Mouse (Mus musculus) liver, embryonic 12.5 days (tissue): Measurements from ENCODE around the gene Tgm6. TPM values are rescaled to one million over a fixed set of nuclear protein-coding genes. Genes with fewer than 3 reads are reported as not detected.

Experiments used
- ATAC-seq: fragments of 200-750 bp; cut with Nextera tagmentation; 2 replicates; pipeline ENCODE4 v1.8.0; 2017; ENCODE audit warnings: moderate number of reproducible peaks, mild to moderate bottlenecking, moderate library complexity
- H3K27ac ChIP-seq: fragments of 300-500 bp; sonication (generic); 2 replicates; pipeline ENCODE4 v1.5.1; 2016; ENCODE audit warnings: mild to moderate bottlenecking
- H3K27me3 ChIP-seq: fragments of 300-500 bp; sonication (generic); replicated peaks from 2 replicates; pipeline ENCODE4 v1.6.1; 2016; ENCODE audit warnings: mild to moderate bottlenecking, moderate library complexity
- H3K36me3 ChIP-seq: fragments of 300-500 bp; sonication (generic); 2 replicates; pipeline ENCODE4 v1.6.1; 2016; ENCODE audit warnings: mild to moderate bottlenecking, moderate library complexity
- H3K4me1 ChIP-seq: fragments of 300-500 bp; sonication (generic); 2 replicates; pipeline ENCODE4 v1.6.1; 2016
- H3K4me2 ChIP-seq: fragments of 300-500 bp; sonication (generic); 2 replicates; pipeline ENCODE4 v1.6.1; 2016; ENCODE audit warnings: mild to moderate bottlenecking, moderate library complexity
- H3K4me3 ChIP-seq: fragments of 300-500 bp; sonication (generic); 2 replicates; pipeline ENCODE4 v1.5.1; 2016; ENCODE audit warnings: mild to moderate bottlenecking, moderate library complexity
- H3K9ac ChIP-seq: fragments of 300-500 bp; sonication (generic); 2 replicates; pipeline ENCODE4 v1.6.1; 2016; ENCODE audit warnings: mild to moderate bottlenecking, moderate library complexity
- H3K9me3 ChIP-seq: fragments of 300-500 bp; sonication (generic); replicated peaks from 2 replicates; pipeline ENCODE4 v1.6.1; 2016; ENCODE audit warnings: mild to moderate bottlenecking, moderate library complexity
- WGBS: fragments of 180-500 bp; shearing (Covaris S2); methylation state at CpG from one replicate; pipeline ENCODE4 v1.1.7; 2016; ENCODE audit not compliant: insufficient replicate concordance; 5-methylcytosine and 5-hydroxymethylcytosine counted together
- polyA plus RNA-seq: library from polyadenylated mRNA; unstranded; fragments of >200 nt; fragmentation: Nextera tagmentation; extraction: Ambion mirVana; gene quantifications from 2 replicates; pipeline ENCODE4 v1.2.1, GENCODE M21; 2016

Tgm6 gene
- polyA plus RNA-seq, 1 experiment from 2014 or later = not detected

- H3K9me3 ChIP-seq = no peaks in the 10 kb centered on the region
- H3K27me3 ChIP-seq = 0 out of 2 replicates have a peak, but pooled peaks cover 4% of the 10 kb centered on the region
- H3K9ac ChIP-seq = no peak overlapping the region
- no peak overlapping the region for H3K4me2 ChIP-seq
- no peak overlapping the region for H3K4me3 ChIP-seq
- no peaks in the 10 kb centered on the region for H3K4me1 ChIP-seq
- no peaks in the 10 kb centered on the region for H3K36me3 ChIP-seq
- no peak for ATAC-seq
- 62% methylated on average over 3 of the region's 3 CpGs for WGBS
- H3K27ac ChIP-seq = no peak overlapping the region
These were observed 43.0 kb downstream of the Tgm6 start for GRCm38 (mm10) chr2:130155171-130155570.

- no peak for ATAC-seq
- Histone ChIP-seq H3K9ac (no peak overlapping the region), H3K36me3 (no peaks in the 10 kb centered on the region), H3K27me3 (0 out of 2 replicates have a peak, but pooled peaks cover 4% of the 10 kb centered on the region), H3K4me2 (no peak overlapping the region), H3K4me1 (0 out of 2 replicates have a peak, but pooled peaks cover 3% of the 10 kb centered on the region), H3K4me3 (no peak overlapping the region), H3K27ac (no peak overlapping the region), H3K9me3 (no peaks in the 10 kb centered on the region)
These were observed 43.6 kb downstream of the Tgm6 start for GRCm38 (mm10) chr2:130155851-130156250.

- 68% methylated on average over 14 of the region's 14 CpGs for WGBS
- Histone ChIP-seq H3K4me1 (0 out of 2 replicates have a peak, but pooled peaks cover 8% of the 10 kb centered on the region), H3K27ac (no peak overlapping the region)
These were observed 45.2 kb downstream of the Tgm6 start for GRCm38 (mm10) chr2:130157231-130158087.

GRCm38 (mm10) chr2:130158088-130158437 lies 45.8 kb downstream of the Tgm6 start:
- WGBS = 53% methylated on average over 4 of the region's 4 CpGs
- Histone ChIP-seq H3K36me3 (no peaks in the 10 kb centered on the region), H3K9ac (no peak overlapping the region), H3K4me2 (no peak overlapping the region), H3K27ac (no peak overlapping the region), H3K4me3 (no peak overlapping the region), H3K4me1 (0 out of 2 replicates have a peak, but pooled peaks cover 8% of the 10 kb centered on the region), H3K9me3 (no peaks in the 10 kb centered on the region), H3K27me3 (0 out of 2 replicates have a peak, but pooled peaks cover 4% of the 10 kb centered on the region)
- no peak for ATAC-seq

More at GRCm38 (mm10) chr2:130157231-130158087, 45.2 kb downstream of the Tgm6 start:
- Histone ChIP-seq H3K27me3 (0 out of 2 replicates have a peak, but pooled peaks cover 4% of the 10 kb centered on the region), H3K4me3 (no peak overlapping the region), H3K36me3 (no peaks in the 10 kb centered on the region), H3K9ac (no peak overlapping the region), H3K9me3 (no peaks in the 10 kb centered on the region), H3K4me2 (no peak overlapping the region)
- no peak; the same call in 1 of the 2 replicates for ATAC-seq

- ATAC-seq = no peak
- Histone ChIP-seq H3K36me3 (peaks cover 17% of the 10 kb centered on the region), H3K4me3 (no peak overlapping the region), H3K27ac (no peak overlapping the region), H3K9me3 (no peaks in the 10 kb centered on the region), H3K4me2 (no peak overlapping the region), H3K4me1 (0 out of 2 replicates have a peak, but pooled peaks cover 8% of the 10 kb centered on the region), H3K9ac (no peak overlapping the region), H3K27me3 (0 out of 2 replicates have a peak, but pooled peaks cover 2% of the 10 kb centered on the region)
- 71% methylated on average over 5 of the region's 5 CpGs for WGBS
These were observed 50.5 kb downstream of the Tgm6 start for GRCm38 (mm10) chr2:130162701-130163100.

- Histone ChIP-seq H3K27ac (no peak overlapping the region), H3K4me3 (no peak overlapping the region), H3K4me2 (no peak overlapping the region), H3K9ac (no peak overlapping the region), H3K4me1 (no peaks in the 10 kb centered on the region), H3K36me3 (peaks cover 54% of the 10 kb centered on the region), H3K27me3 (no peaks in the 10 kb centered on the region), H3K9me3 (no peaks in the 10 kb centered on the region)
- ATAC-seq = peak; percentile 24; the same call in 1 of the 2 replicates
- WGBS = 70% methylated on average over 9 of the region's 9 CpGs
These were observed 54.3 kb downstream of the Tgm6 start for GRCm38 (mm10) chr2:130166311-130167214.

- no peak overlapping the region for H3K9ac ChIP-seq
- 51% methylated on average over 3 of the region's 3 CpGs for WGBS
- peaks cover 67% of the 10 kb centered on the region for H3K36me3 ChIP-seq
- no peak overlapping the region for H3K27ac ChIP-seq
- no peaks in the 10 kb centered on the region for H3K4me1 ChIP-seq
- no peak overlapping the region for H3K4me2 ChIP-seq
- no peak for ATAC-seq
- H3K9me3 ChIP-seq = no peaks in the 10 kb centered on the region
- H3K27me3 ChIP-seq = no peaks in the 10 kb centered on the region
- H3K4me3 ChIP-seq = no peak overlapping the region
These were observed 55.6 kb downstream of the Tgm6 start for GRCm38 (mm10) chr2:130167861-130168260.

GRCm38 (mm10) chr2:130171674-130172073 lies 59.5 kb downstream of the Tgm6 start:
- Histone ChIP-seq H3K4me2 (no peak overlapping the region), H3K4me3 (no peak overlapping the region), H3K9ac (no peak overlapping the region), H3K4me1 (peaks cover 11% of the 10 kb centered on the region), H3K36me3 (peaks cover 98% of the 10 kb centered on the region), H3K27ac (no peak overlapping the region), H3K9me3 (no peaks in the 10 kb centered on the region), H3K27me3 (no peaks in the 10 kb centered on the region)
- no peak for ATAC-seq
- WGBS = 67% methylated on average over 2 of the region's 2 CpGs

GRCm38 (mm10) chr2:130176820-130177219 lies 64.6 kb downstream of the Tgm6 start:
- Histone ChIP-seq H3K9me3 (no peaks in the 10 kb centered on the region), H3K4me3 (peak overlapping the region; percentile 100), H3K4me2 (peak overlapping the region; percentile 87), H3K36me3 (peaks cover 55% of the 10 kb centered on the region), H3K27ac (no peak overlapping the region), H3K9ac (peak overlapping the region; percentile 99), H3K4me1 (peaks cover 33% of the 10 kb centered on the region), H3K27me3 (no peaks in the 10 kb centered on the region)
- WGBS = 54% methylated on average over 8 of the region's 8 CpGs
- ATAC-seq = no peak

GRCm38 (mm10) chr2:130178381-130178705 lies 66.1 kb downstream of the Tgm6 start:
- H3K27ac ChIP-seq = peak overlapping the region; percentile 88
- peaks cover 33% of the 10 kb centered on the region for H3K4me1 ChIP-seq
- no peaks in the 10 kb centered on the region for H3K9me3 ChIP-seq
- H3K36me3 ChIP-seq = peaks cover 40% of the 10 kb centered on the region
- ATAC-seq = peak; percentile 16; the same call in 1 of the 2 replicates
- peak overlapping the region; percentile 87 for H3K4me2 ChIP-seq
- peak overlapping the region; percentile 99 for H3K9ac ChIP-seq
- no peaks in the 10 kb centered on the region for H3K27me3 ChIP-seq
- 1% methylated on average over 11 of the region's 11 CpGs for WGBS
- H3K4me3 ChIP-seq = peak overlapping the region; percentile 100

- Histone ChIP-seq H3K4me3 (peak within 1 kb of the TSS; percentile 100), H3K4me2 (peak within 1 kb of the TSS; percentile 87), H3K27me3 (no peaks in the 10 kb centered on the region), H3K36me3 (peaks cover 35% of the 10 kb centered on the region), H3K27ac (peak within 1 kb of the TSS; percentile 88), H3K9ac (peak within 1 kb of the TSS; percentile 99), H3K9me3 (no peaks in the 10 kb centered on the region), H3K4me1 (peaks cover 33% of the 10 kb centered on the region)
- ATAC-seq = peak; percentile 86
- under 1% methylated on average over 81 of the region's 81 CpGs for WGBS
These were observed 66.7 kb downstream of the Tgm6 start, which contains the start of gene Snrpb for GRCm38 (mm10) chr2:130178706-130179506. Gene Snrpb, minus strand, starts transcription at chr2:130179403.
